8 mouse cellular contexts compared by ENCODE assay signal in the genomic region with DNA sequence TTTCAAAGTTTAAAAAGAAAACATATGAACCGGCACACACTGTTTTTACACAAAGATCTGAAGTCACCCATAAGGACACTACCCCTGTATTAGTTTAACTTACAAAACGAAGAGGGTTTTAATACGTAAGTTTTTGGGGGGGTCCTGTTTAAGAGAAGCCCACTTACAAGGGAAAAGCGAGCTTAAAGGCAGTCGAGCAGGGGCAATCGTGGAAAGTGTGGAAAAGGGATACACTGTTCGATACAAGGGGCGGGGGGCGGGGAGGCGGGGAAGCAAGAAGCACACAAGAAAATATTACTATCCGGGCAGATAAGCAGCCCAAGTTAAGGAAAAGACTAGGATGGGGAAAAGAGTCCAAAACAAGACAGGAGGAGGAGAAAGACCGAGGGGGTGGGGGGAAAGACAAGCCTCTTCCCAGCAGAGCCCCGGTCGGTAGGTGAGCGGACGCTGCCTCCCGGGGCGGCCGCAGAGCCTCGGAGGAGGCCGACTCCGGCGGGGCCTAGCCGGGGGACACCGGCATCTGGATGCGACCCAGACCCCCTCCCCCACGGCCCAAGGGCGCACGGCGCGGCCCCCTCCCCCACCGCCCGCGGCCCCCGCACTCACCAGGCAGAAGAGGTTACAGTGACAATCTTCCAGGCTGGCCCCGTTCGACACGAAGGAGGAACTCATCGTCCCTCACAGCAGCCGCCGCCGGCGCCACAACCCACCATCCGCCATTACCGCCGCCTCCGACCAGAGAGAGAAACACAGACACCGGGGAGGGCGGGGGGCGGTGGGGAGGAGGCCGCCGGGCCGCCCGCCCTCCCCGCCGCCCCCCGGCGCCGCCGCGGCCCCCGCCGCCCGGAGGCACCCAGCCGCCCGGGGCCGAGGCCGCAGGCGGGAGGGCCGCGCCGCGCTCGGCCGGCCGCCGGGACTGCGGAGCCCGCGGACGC. TPM values are rescaled to one million over a fixed set of nuclear protein-coding genes. Genes with fewer than 3 reads are reported as not detected.
DNase-seq lines count a peak whose midpoint lies in the region.

A gene (minus strand): TSS at position 749 of the 935 bp plus-strand sequence.

- peak; percentile 54 for DNase-seq in R1 (ENCODE audit: low read depth, low spot score)
- DNase-seq in cerebellum, adult 9-10 months, result peak; percentile 13
- DNase-seq in frontal cortex, postnatal 10 days (ENCODE audit: low spot score in 2 of 2), result peak; percentile 28 to 52
- DNase-seq in hindbrain, embryonic 10.5 days (ENCODE audit: low spot score), result peak; percentile 67
- DNase-seq in layer of hippocampus, postnatal 14 days (ENCODE audit: low spot score in 2 of 2), result peak; percentile 37 to 44
- DNase-seq in lung, postnatal 25 days (ENCODE audit: low spot score), result peak; percentile 34
- peak; percentile 61 for DNase-seq in retina, embryonic 14.5 days (ENCODE audit: low spot score)
- peak; percentile 63 to 72 for DNase-seq in thymus, postnatal 36 days

- peaks cover 28% of the 10 kb centered on the region for H3K36me3 ChIP-seq in hindbrain, embryonic 10.5 days

- no peaks in the 10 kb centered on the region for H3K9me3 ChIP-seq in hindbrain, embryonic 10.5 days

- peak within 1 kb of the TSS; percentile 98 for H3K27ac ChIP-seq in hindbrain, embryonic 10.5 days

- peak within 1 kb of the TSS; percentile 97 for H3K4me3 ChIP-seq in hindbrain, embryonic 10.5 days

- H3K4me1 ChIP-seq in hindbrain, embryonic 10.5 days (replicated peaks), result peaks cover 37% of the 10 kb centered on the region

- under 1% methylated on average over 81 of the region's 81 CpGs for WGBS in hindbrain, embryonic 10.5 days

- no peaks in the 10 kb centered on the region for H3K27me3 ChIP-seq in hindbrain, embryonic 10.5 days (ENCODE audit: insufficient read depth, poor library complexity, severe bottlenecking)

RNA-seq across cellular contexts. Expression of the gene that starts here (rescaled TPM):
- 5.9 and 7.4 TPM in 2 replicates for polyA plus RNA-seq in hindbrain, embryonic 10.5 days (2016; fragmentation: Nextera tagmentation; extraction: Ambion mirVana)
- total RNA-seq in layer of hippocampus, postnatal 14 days (2021), result 10 to 100 TPM; 57.9 to 60.9 TPM

Comparison
In these comparisons a context has a peak if more than half of its experiments do, and no peak if none do; other contexts are left out.
1. Peak in every context shown above with its lines: DNase-seq, H3K4me3 ChIP-seq and H3K27ac ChIP-seq.
2. DNase-seq: peak in every context shown above with its lines; median percentile 68 in thymus, postnatal 36 days; 67 in hindbrain, embryonic 10.5 days; 61 in retina, embryonic 14.5 days; 54 in R1; 40 in layer of hippocampus, postnatal 14 days; 40 in frontal cortex, postnatal 10 days; 34 in lung, postnatal 25 days; 13 in cerebellum, adult 9-10 months.